Mouse (Mus musculus): Measurements from ENCODE around the gene Ifi203.
"Not testable (repeated sequence)": the region's sequence is repeated elsewhere in the genome, so short reads cannot be mapped to it uniquely, and the experiment has no call there.

Ifi203 gene

DNA sequence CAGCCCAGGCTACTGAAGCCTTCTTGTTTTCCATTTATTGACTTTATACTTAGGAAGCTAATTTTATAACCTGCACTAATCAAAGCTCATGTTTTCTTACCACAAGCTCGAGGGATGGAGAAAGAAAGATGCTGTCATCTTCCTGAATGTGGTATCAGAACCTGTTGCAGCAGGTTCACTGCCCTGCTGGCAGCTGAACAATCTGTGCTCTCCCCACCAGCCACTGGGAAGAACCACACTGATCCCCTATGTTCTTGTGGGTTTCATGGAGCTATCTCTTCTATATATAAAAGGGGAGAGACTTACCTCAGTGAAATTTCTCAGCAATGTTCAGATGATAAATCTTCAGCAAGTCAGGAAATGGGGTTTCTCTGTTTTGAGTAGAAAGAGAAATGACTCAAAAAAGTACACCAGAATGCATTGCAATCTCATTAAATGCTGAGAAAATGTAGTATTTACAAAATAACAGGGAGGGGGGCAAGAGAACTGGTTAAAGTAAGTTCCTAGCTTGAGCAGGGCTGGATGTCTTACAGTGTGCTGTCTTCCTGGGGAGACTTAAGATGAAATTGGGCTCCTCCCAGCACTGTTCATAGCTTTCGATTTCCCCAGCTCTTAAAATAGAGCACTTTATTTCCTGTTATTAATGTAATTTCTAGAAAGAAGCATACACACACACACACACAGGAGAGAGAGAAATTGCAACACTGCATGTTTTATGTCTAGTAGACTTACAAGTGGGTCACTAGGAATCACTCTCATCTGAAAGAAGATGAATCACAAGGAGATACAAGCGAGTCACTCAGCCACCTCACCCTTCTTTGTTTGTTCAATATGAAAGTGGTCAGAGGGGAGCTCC is at the start of gene Ifi203, which contains the start of gene Mndal:
Gene Ifi203 (minus strand): TSS at position 749 of the 856 bp plus-strand sequence.
Gene Mndal (minus strand): TSS at position 568 of the 856 bp plus-strand sequence.
- not testable (repeated sequence) for DNase-seq (ENCODE audit: low spot score in 2 of 2)

DNA sequence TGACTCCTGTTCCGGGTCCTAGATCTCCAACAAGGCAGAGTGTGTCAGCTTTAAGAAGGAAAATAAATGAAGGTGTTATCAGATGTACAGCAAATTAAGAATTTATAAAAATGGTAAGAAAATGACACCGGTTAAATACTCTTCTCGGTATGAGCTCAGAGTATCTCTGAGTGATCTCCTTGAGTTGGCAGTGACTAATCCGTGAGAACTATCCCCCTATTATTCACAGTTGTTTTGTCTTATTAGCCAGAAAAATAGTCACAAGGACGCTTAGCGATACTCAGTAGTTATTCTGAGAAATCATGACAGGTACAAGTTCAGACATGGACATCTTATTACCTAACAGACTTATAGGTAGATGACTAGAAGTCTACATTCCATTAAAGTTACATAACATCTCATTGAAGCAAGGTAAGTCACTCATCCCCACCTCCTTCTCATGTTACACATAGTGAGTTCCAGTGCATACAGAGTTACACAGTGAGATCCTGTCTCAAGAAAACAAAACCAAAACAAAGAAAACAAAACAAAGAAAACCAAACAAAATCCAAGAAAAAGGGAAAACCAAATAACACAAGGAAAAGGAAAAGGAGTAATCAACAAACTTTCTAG is 40.3 kb upstream of the Ifi203 start, which contains the start of gene Ifi202b:
Gene Ifi202b (minus strand): TSS at position 51 of the 612 bp plus-strand sequence.
- DNase-seq (ENCODE audit: low spot score in 2 of 2), result not testable (repeated sequence)

- not testable (repeated sequence) for DNase-seq (ENCODE audit: low spot score in 2 of 2)
Observed at GRCm38 (mm10) chr1:173981038-173981437, 38.6 kb upstream of the Ifi203 start.

DNA sequence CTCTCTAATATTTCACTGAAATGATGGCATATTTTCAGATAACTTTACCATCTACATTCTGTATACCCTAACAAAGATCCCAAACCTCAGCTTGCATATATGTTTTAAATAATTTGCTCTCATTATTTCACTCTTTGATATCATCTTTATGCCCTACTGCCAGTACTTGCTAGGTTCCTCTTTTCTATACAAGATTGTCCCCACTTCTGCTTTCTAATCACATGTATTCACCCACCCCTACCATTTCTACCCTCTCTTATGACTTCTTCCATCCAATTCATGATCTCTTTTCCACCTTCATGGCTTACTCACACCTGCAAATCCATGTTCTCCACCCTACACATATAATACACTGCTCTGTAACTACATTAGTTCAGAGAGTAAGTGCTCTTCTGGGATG is 35.1 kb upstream of the Ifi203 start:
- DNase-seq (ENCODE audit: low spot score in 2 of 2), result no peak

- DNase-seq (ENCODE audit: low spot score in 2 of 2), result no peak
Observed at GRCm38 (mm10) chr1:173973111-173973510, 30.6 kb upstream of the Ifi203 start.

- not testable (repeated sequence) for DNase-seq (ENCODE audit: low spot score in 2 of 2)
Observed at GRCm38 (mm10) chr1:173961491-173961890, 19.0 kb upstream of the Ifi203 start.

GRCm38 (mm10) chr1:173959998-173960397 is 17.5 kb upstream of the Ifi203 start:
- not testable (repeated sequence) for DNase-seq (ENCODE audit: low spot score in 2 of 2)

- DNase-seq (ENCODE audit: low spot score in 2 of 2), result not testable (repeated sequence)
Observed at GRCm38 (mm10) chr1:173955839-173956527, 13.5 kb upstream of the Ifi203 start.

GRCm38 (mm10) chr1:173955071-173955796 is 12.8 kb upstream of the Ifi203 start:
- no peak for DNase-seq (ENCODE audit: low spot score in 2 of 2)

- no peak for DNase-seq (ENCODE audit: low spot score in 2 of 2)
Observed at GRCm38 (mm10) chr1:173953563-173953962, 11.1 kb upstream of the Ifi203 start.

GRCm38 (mm10) chr1:173949044-173949443 is 6.6 kb upstream of the Ifi203 start:
- not testable (repeated sequence) for DNase-seq (ENCODE audit: low spot score in 2 of 2)

- DNase-seq (ENCODE audit: low spot score in 2 of 2), result not testable (repeated sequence)
Observed at GRCm38 (mm10) chr1:173942780-173943066, 251 bp upstream of the Ifi203 start.

DNA sequence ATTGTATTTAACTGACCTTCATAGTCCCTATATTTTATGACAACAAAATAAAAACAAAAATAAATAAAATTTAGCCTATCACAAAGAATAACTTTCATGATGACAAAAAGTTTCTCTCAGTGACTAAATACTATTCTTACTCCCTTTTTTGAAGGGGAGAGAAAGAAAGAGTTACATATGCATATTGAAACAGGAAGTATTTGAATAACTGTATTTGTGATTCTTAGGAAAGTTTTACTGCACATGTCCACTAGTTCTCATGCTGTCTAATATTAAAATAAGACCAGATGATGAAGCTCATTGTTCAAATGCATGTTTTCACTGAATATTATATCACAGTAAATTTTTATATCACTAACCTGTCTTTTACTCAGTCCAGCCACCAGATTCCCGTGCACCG is 950 bp downstream of the Ifi203 start:
- not testable (repeated sequence) for DNase-seq (ENCODE audit: low spot score in 2 of 2)

GRCm38 (mm10) chr1:173919279-173919678 is 23.2 kb downstream of the Ifi203 start:
- not testable (repeated sequence) for DNase-seq (ENCODE audit: low spot score in 2 of 2)

DNA sequence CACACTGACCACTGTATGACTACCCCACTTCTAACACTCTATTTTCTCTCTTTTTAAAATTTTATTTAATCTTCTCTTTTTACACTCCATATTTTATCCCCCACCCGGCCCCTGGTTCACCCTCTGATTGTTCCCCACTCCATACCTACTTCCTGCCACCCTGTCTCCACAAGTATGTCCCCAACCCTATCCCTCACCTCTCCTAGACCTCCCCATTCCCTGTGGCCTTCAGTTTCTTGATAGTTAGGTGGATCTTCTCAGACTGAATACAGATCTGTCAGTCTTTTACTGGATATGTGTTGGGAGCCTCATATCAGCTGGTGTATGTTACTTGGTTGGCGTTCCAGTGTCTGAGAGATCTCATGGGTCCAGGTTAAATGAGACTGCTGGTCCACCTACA is 27.9 kb downstream of the Ifi203 start:
- DNase-seq (ENCODE audit: low spot score in 2 of 2), result no peak

DNA sequence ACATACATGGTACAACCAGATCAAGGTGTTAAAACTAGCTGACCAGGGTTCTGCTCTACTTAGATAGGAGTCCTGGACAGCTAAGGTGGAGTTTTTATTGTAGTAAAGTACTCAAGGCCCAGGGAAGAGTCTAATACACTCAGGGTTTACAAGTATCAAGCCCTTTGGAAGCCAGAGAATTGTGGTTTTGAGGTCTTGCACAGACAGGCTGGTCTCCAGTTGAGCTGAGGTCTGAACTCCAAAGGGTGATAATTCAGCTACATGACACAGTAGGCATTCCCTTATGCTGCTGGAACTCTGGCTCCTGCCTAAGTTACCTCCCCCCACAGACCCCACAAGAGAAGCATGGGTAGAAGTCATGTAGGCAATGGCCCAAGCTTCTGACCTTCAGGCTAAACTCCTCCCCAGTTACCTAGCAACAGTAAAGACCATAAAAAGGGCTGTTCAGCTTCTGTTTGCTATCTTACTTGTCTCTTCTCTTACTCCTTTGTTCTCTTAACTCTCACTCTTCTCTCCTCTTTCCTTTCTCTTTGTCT is 29.1 kb downstream of the Ifi203 start:
- DNase-seq (ENCODE audit: low spot score in 2 of 2), result not testable (repeated sequence)

- DNase-seq (ENCODE audit: low spot score in 2 of 2), result not testable (repeated sequence)
Observed at GRCm38 (mm10) chr1:173912548-173913255, 29.8 kb downstream of the Ifi203 start, which contains the start of gene Ifi211. Gene Ifi211 (minus strand): TSS chr1:173913046.

- DNase-seq (ENCODE audit: low spot score in 2 of 2), result no peak
Observed at GRCm38 (mm10) chr1:173911808-173912464, 30.5 kb downstream of the Ifi203 start.

GRCm38 (mm10) chr1:173908390-173908789 is 34.1 kb downstream of the Ifi203 start:
- not testable (repeated sequence) for DNase-seq (ENCODE audit: low spot score in 2 of 2)

DNA sequence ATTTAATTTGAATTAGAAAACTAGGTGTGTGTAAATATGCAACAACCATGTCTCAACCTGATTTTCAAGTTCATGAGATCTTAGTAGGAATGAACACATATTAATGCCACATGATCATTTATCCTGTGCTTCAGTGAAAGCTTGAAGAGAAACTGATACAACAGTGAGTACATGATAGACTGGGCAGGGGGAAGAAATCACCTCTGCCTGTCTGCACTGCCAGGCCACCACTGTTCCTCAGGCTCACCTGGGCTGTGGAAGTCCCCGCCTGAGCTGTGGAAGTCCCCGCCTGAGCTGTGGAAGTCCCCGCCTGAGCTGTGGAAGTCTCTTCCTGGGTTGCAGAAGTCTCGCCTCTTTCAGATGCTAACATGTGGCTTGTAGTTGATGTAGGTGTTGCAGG is 36.6 kb downstream of the Ifi203 start:
- DNase-seq (ENCODE audit: low spot score in 2 of 2), result not testable (repeated sequence)
